Mouse (Mus musculus) lung, adult 2 months (tissue): Measurements from ENCODE around the gene Msl2.

Experiments
- CTCF ChIP-seq: fragments of 200-500 bp; IDR thresholded peaks from 2 replicates; pipeline ENCODE4 v1.5.1; 2011; ENCODE audit warnings: mild to moderate bottlenecking, low read length, control low read depth; ENCODE audit not compliant: insufficient read depth
- POLR2A ChIP-seq: fragments of 200-500 bp; IDR thresholded peaks from 2 replicates; pipeline ENCODE4 v1.6.1; 2011; ENCODE audit warnings: low read depth, mild to moderate bottlenecking, control low read depth, low read length, borderline replicate concordance; ENCODE audit errors: extremely low read depth

DNA sequence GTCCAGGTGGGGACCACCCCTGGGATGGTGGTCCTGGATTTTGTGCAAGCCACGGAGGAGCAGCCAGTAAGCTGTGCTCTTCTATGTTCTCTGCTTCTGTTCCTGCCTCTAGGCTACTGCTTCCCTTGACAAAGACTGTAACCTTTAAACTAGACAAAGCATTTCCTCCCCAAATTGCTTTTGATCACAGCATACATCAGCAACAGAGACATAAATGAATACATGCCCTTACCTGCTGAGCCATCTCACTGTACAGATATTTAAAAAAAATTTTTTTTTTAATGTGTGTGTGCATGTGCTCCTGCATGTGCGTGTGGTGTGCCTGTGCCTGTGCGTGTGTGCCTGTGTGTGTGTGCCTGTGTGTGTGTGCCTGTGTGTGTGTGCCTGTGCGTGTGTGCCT, 16.7 kb upstream of the Msl2 start:
- TF ChIP-seq CTCF, result no peak
- no peak for TF ChIP-seq POLR2A
